Mouse (Mus musculus) frontal cortex, postnatal 14 days (tissue): Measurements from ENCODE around the gene Gadd45gip1.

ENCODE experiments used
- DNase-seq, 2 experiments: peaks; one replicate each; pipeline ENCODE4 v3.0.0; 2022; ENCODE audit warnings: low spot score in 2 of 2

The Gadd45gip1 gene

DNA sequence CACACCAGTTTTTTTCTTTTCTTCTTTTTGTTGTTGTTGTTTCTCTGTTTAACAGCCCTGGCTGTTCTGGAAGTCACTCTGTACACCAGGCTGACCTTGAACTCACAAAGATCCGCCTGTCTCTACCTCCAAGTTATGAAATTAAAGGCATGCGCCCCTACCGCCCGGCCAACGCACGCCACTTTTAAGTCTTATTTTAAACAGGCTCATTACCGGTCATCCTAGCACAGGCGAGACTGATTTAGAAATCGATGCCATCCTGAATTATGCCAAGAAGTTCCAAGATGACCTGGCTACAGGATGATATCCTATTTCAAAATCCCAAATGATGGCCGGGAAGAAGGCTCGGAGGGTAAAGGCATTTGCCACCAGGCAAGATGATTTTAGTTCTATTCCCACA is at the start of gene Gadd45gip1:
Gadd45gip1 (plus strand) TSS at position 33 of the 400 bp plus-strand sequence.
- no peak for DNase-seq

DNA sequence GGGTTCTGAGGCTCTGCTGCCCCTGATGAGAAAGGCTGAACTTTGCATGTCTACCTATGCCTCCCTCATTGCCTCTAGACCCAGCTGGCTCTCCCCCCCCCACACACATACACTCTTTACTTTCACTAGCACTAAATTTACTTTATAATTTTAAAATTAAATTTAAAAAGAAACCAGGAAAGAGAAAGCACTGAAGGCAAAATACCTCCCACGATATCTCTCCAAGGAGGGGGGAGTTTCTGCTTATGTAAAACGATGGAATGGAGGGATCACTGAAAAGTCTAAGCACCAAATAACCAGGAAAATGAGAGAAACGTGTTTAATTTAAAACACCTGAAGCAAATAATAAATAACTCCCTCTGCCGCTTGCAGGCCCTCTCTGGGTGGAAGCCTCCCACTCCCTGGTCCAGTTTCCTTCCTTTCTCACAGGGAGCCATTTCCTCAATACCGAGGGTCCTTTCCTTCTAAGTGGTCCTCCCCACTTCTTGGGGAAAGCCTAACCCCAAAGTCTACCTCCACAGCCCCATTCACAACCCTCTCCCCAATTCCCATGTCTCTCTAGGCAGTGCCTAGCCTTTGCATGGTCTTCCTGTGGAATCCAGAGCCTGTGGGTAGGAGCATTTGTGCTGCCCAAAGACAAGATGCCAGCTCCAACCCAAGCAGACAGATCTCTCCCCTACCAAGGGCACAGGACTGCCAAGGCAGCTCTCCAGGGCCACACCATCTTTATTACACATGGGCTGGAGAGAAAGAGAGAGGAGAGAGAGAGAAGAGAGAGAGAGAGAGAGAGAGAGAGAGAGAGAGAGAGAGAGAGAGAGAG is 49.4 kb upstream of the Gadd45gip1 start:
- DNase-seq, result no peak

DNA sequence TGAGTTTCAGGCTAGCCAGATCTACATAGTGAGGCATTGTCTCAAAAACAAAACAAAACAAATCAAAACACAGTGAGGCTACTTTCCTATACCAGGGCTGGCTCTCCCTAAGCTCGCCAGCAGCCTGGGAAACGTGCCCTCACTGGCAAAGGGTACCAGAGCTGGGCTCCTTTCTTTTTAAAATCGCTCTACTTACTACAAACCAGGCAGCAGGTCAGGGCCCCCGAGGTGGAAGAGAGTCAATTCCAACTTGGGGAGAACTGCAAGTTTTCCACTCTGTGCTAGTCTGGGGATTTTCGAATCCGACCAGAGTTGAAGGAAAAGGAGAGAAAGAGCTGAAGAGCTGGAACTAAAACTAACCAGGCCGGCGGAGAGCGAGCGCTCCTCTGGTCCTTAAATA is 48.6 kb upstream of the Gadd45gip1 start:
- DNase-seq, result no peak

DNA sequence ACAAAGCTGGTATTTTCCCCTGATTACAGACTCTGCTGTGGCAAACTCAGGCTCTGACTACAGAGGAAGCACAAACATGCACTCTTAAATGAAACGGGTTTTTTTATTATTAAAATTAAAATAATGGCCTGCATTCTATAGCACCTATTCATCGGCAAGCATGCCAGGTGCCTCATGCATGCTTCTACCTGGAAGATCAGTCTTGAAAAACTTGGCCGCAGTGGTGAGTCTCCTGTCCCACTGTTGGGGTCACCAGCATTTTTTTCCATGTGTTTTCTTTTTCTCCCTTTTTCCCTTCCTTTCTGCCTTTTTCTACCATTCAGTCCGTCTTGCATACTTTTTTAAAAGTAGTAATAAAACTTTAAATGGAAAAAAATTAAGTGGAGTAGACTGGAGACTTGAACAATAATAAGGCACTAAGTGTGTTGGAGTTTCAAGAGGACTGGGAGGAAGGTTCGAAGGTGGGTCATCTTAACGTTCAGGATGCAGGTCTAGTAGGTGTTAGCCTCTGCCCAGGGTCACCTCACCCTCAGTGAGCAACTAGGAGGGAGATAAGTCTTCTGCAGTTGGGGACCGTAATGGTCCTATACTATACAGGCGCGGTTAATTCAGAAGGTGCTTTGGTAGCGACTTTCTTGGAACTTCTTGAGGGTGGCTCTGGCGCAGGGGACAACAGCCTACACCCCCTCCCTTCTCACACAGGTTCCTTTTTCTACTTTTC is 48.0 kb upstream of the Gadd45gip1 start:
- DNase-seq, result no peak

DNA sequence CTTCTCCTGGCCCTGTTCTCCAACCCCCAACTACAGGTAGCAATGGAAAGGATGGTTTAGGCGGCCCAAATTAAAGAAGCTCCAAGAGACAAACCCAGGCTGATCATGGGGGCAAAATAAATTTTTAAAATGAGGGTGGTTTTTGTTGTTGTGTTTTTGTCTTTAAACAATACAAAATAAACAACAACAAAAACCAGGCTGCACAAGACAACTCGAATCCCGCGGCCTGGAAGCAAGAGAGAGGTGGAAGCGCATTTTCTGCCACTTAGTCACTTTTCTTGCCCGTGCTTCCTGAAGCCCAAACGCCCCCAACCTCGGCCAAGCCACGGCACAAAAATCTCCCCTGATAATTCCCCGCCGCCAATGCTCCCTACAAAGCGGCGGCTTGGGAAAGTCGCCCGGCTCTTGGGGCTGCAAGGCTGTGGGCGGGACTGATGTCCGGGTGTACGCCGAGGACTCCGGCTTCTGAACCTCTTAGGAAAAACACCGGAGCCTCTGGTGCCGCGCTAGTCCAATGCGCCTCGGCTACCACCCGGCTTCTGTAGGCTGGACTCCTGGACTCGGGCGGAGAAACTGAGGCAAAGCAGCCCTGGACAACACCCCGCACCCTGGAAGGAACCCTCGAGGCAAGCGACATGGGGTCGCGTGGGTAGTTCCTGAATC is 47.3 kb upstream of the Gadd45gip1 start:
- no peak for DNase-seq

DNA sequence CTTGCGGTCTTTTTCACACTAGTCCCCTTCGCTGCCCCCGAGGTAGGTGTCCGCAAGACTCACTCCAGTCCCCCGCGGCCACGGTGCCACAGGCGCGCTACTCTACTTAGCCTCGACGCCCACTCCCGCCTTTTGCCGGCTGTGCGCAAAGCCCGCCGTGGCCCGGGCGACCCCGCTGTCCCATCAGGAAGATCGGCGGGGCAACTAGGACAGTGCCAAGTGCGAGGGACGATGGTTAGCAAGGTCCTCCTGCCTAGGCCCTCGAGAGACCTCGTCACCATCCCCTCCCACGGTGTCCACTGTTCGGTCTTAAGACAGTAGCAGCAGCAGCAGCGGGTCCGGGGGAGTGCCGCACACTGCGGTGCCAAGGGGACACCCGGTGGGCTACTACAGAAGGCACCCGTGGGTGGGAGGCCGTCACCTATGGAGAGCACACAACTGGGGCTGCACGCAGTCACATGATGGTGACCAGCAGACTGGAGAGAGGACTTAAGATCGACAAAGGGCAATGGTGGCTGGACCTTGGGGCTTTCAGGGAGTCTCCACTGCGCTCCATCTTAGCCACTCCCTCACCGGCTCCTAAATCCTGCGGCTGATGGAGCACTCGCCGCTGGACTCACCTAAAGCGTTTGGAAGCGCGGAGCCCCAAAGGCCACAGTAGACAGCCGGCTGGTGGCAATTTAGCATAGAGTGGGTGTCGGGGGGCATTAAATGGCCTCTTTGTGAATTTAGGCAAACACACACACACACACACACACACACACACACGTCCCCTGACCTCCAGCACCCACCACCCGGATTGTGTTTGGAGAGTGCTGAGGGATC is 46.4 kb upstream of the Gadd45gip1 start:
- DNase-seq, result no peak

DNA sequence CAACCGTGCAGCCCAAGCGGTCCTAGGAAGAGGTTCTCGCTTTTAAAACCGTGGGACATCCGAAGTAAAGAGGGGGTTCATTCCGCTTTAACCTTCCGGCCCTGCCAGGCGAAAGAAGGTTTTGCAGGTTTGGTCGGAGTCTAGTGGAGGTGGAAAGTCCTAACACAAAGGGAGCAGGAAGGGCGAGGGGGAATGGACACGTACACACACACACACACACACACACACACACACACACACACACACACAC is 45.9 kb upstream of the Gadd45gip1 start:
- DNase-seq, result no peak

GRCm38 (mm10) chr8:84785756-84786677 is 45.3 kb upstream of the Gadd45gip1 start:
- no peak for DNase-seq

DNA sequence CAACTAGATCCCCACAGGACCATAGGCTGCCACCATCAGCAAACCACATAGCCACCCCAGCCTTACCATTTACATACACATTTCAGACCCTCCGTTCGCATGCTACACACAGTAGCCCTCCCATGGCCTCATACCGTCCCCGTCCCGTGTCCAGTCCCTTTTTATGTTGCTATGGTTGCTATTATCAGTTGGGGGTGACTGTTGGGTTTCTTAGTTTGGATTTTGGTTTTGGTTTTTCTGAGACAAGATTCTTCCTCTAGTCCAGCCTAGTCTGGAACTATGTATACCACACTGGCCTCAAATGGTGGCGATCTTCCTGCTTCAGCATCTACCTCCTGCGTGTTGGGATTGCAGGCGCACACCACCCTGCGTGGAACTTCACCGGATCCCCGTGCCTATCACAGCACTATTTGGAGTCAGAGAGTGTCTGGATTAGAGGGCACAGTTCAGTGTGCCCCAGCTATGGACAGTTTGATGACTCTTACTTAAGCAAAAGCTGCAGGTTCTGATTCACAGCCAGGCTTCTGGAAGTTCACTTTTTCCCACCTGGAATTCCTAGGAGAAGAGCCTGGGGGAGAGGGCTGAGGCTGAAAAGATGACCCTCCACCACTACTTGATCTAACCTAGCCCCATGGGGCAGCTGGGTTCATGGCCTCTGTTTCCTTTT is 44.4 kb upstream of the Gadd45gip1 start:
- DNase-seq, result no peak

DNA sequence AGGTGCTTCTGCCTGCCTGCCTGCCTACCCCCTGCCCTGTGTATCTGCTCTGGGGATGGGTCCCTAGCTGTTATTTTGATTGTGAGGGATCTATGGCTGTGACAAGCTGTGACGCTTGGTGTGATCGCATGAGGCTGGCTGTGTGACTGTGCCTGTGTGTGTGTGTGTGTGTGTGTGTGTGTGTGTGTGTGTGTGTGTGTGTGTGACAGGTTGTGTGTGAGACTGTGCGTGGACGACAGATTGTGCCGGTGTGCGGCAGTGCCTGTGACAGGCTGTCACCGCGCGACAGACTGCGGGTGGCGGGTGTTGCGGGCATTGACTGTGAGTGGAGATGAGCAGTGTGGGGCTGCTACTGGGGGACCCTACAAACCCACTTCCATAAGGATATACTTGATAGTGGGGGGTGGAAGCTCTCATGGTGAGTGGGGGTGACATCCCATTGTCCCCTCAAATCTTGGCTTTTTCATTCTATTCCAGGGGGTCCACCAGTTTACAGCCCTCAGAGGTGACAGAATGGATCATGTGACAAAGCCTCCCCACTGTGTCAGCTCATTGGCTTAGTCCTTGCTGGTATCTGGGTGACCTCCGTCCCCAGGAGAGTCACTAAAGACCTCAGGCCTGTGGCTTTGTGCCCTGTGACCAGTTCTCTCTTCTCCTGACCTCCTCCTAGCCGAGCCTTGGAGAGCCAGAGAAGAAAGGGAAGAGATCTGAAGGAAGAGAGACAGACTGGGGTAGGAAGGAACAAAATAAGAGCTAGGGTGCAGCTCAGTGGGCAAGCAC is 43.6 kb upstream of the Gadd45gip1 start:
- DNase-seq, result no peak

- peak in 1 of 2 experiments; percentile 56 for DNase-seq
These were observed 42.4 kb upstream of the Gadd45gip1 start for GRCm38 (mm10) chr8:84788896-84789295.

- no peak for DNase-seq
These were observed 42.0 kb upstream of the Gadd45gip1 start for GRCm38 (mm10) chr8:84789345-84789744.

GRCm38 (mm10) chr8:84789855-84790486 is 41.4 kb upstream of the Gadd45gip1 start:
- DNase-seq, result no peak

- DNase-seq, result no peak
These were observed 40.8 kb upstream of the Gadd45gip1 start for GRCm38 (mm10) chr8:84790537-84790936.

GRCm38 (mm10) chr8:84792429-84792947 is 38.8 kb upstream of the Gadd45gip1 start:
- no peak for DNase-seq

GRCm38 (mm10) chr8:84793134-84793533 is 38.2 kb upstream of the Gadd45gip1 start:
- DNase-seq, result no peak

- no peak for DNase-seq
These were observed 37.4 kb upstream of the Gadd45gip1 start for GRCm38 (mm10) chr8:84793791-84794485.

GRCm38 (mm10) chr8:84794486-84794885 is 36.8 kb upstream of the Gadd45gip1 start:
- no peak for DNase-seq
